In the genomic region with DNA sequence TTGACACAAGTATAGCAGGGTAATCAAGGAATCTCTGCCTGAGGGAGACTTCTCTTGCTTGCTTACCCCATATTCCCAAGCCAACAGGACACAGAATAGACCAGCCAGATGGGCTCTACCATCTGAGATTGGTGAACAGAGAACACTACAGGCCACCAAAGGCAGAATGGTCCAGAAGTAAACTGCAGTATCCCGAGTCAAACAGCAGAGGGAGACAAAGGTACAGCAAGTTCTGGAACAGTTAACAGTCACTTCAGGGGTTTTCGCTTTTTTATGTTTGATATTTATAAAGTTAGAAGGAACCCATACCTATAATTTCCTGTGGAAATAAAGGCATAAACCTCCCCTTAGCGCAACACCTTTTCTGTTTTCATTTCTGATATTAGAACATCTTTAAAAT, we compare ENCODE assay signal across 9 mouse cellular contexts.
DNase-seq lines count a peak whose midpoint lies in the region; ATAC-seq and TF ChIP-seq lines count a peak whose summit lies in the region.
"Had no signal": no experiment of that assay in that cellular context is flagged by ENCODE, and none has a peak within 500 bp of the region (broad histone marks: within the 10 kb centered on the region; RNA-seq: fewer than 3 reads in every experiment).

No protein-coding gene starts in this region.

- no peak overlapping the region for H3K9ac ChIP-seq in intestine, postnatal 0 days (ENCODE audit: low read depth, low read length)
- no peak overlapping the region for H3K9ac ChIP-seq in intestine, embryonic 15.5 days
- no peak overlapping the region for H3K9ac ChIP-seq in ES-E14 (ENCODE audit: insufficient read depth, low read depth, low read length, poor library complexity, severe bottlenecking)

- no peaks in the 10 kb centered on the region for H3K36me3 ChIP-seq in intestine, postnatal 0 days (ENCODE audit: control insufficient read depth, insufficient read depth)
- no peaks in the 10 kb centered on the region for H3K36me3 ChIP-seq in intestine, embryonic 15.5 days
- no peaks in the 10 kb centered on the region for H3K36me3 ChIP-seq in ES-E14 (ENCODE audit: control insufficient read depth, insufficient read depth, low read length, poor library complexity, severe bottlenecking)

- H3K27ac ChIP-seq in intestine, postnatal 0 days (ENCODE audit: low read depth, low read length) = no peak overlapping the region
- H3K27ac ChIP-seq in intestine, embryonic 15.5 days = no peak overlapping the region
- H3K27ac ChIP-seq in ES-E14 (ENCODE audit: insufficient read depth, low read depth, low read length, poor library complexity, severe bottlenecking) = no peak overlapping the region

- no peaks in the 10 kb centered on the region for H3K4me1 ChIP-seq in intestine, postnatal 0 days (replicated peaks; ENCODE audit: control insufficient read depth, insufficient read depth, low read length)
- no peaks in the 10 kb centered on the region for H3K4me1 ChIP-seq in intestine, embryonic 15.5 days (replicated peaks)
- H3K4me1 ChIP-seq in ES-E14 (ENCODE audit: control insufficient read depth in 2 of 2, insufficient read depth in 2 of 2, low read length in 2 of 2, poor library complexity in 1 of 2) = no peaks in the 10 kb centered on the region

- H3K4me2 ChIP-seq in intestine, postnatal 0 days (replicated peaks; ENCODE audit: low read depth) = no peak overlapping the region
- no peak overlapping the region for H3K4me2 ChIP-seq in intestine, embryonic 15.5 days (replicated peaks)

- ATAC-seq in intestine, postnatal 0 days = no peak
- no peak for ATAC-seq in intestine, embryonic 15.5 days
- ATAC-seq: forebrain, embryonic 16.5 days had no signal

- no peaks in the 10 kb centered on the region for H3K9me3 ChIP-seq in intestine, postnatal 0 days (ENCODE audit: control insufficient read depth)
- H3K9me3 ChIP-seq in intestine, embryonic 15.5 days = no peaks in the 10 kb centered on the region
- no peaks in the 10 kb centered on the region for H3K9me3 ChIP-seq in ES-E14 (ENCODE audit: control insufficient read depth, insufficient read depth, low read depth, low read length)

- H3K4me3 ChIP-seq in intestine, postnatal 0 days (ENCODE audit: low read depth, low read length) = no peak overlapping the region
- no peak overlapping the region for H3K4me3 ChIP-seq in intestine, embryonic 15.5 days (replicated peaks)
- no peak overlapping the region for H3K4me3 ChIP-seq in ES-E14 (ENCODE audit: insufficient read depth in 1 of 2, low read depth in 1 of 2, low read length in 2 of 2, poor library complexity in 1 of 2, severe bottlenecking in 1 of 2)

- peak; percentile 55 for DNase-seq in 416B (ENCODE audit: low read depth)
- peak; percentile 15 for DNase-seq in ES-E14 (ENCODE audit: low read depth, low spot score)
- DNase-seq in kidney, adult 8-10 months = peak; percentile 6 to 63
- no peak for DNase-seq in ovary, postnatal 36 days (ENCODE audit: low spot score)
- no peak for DNase-seq in gastrocnemius, postnatal 4 days (ENCODE audit: low spot score in 2 of 2)
- DNase-seq: right cerebral cortex, postnatal 25 days had no signal

- 33% methylated on average over 3 of the region's 3 CpGs for WGBS in intestine, postnatal 0 days
- 39% methylated on average over 3 of the region's 3 CpGs for WGBS in intestine, embryonic 15.5 days

- in situ Hi-C loops in ES-E14 (cut with MboI; ENCODE audit: low sequenced_read_pairs in 2 of 2, unreplicated experiment in 2 of 2) = no loop called here

- TF ChIP-seq CTCF in intestine, postnatal 0 days (IDR thresholded peaks at IDR 0.05; ENCODE audit: low read depth) = peak; percentile 43

- no peaks in the 10 kb centered on the region for H3K27me3 ChIP-seq in intestine, postnatal 0 days (replicated peaks; ENCODE audit: control insufficient read depth, insufficient read depth, low read length)
- H3K27me3 ChIP-seq in intestine, embryonic 15.5 days (replicated peaks) = no peaks in the 10 kb centered on the region

TF ChIP-seq in ES-E14, 5 proteins besides CTCF, POLR2A, EP300 and RAD21:
- TF ChIP-seq ZC3H11A (IDR thresholded peaks at IDR 0.05; ENCODE audit: borderline replicate concordance, low read depth, low read length) (no peak), CHD2 (IDR thresholded peaks at IDR 0.05; ENCODE audit: low read depth, low read length) (no peak), ZNF384 (IDR thresholded peaks at IDR 0.05; ENCODE audit: low read depth, low read length) (no peak), MAFK (IDR thresholded peaks at IDR 0.05; ENCODE audit: insufficient read depth, low read depth, low read length) (no peak), HCFC1 (IDR thresholded peaks at IDR 0.05; ENCODE audit: borderline replicate concordance, insufficient read depth, low read length) (no peak)

Comparison
In these comparisons a context has a peak if more than half of its experiments do, and no peak if none do; other contexts are left out.
1. DNase-seq: peak in 416B (single experiment), ES-E14 (single experiment) and kidney, adult 8-10 months (2 of 2); none in ovary, postnatal 36 days (single experiment) and gastrocnemius, postnatal 4 days (0 of 2).